Mouse (Mus musculus) left cerebral cortex, adult 2 months (tissue): ENCODE data around the gene Prg2. TPM values are rescaled to one million over a fixed set of nuclear protein-coding genes. Genes with fewer than 3 reads are reported as not detected.

ENCODE experiments used
- DNase-seq, 2 experiments: peaks; one replicate each; pipeline ENCODE4 v3.0.0; 2021 to 2022; ENCODE audit warnings: low spot score in 2 of 2, mixed read lengths in 1 of 2; ENCODE audit errors: extremely low spot score in 1 of 2
- H3K27ac ChIP-seq: fragments of 200-600 bp; 2 replicates; pipeline ENCODE4 v1.8.1; 2022
- H3K4me3 ChIP-seq: fragments of 200-600 bp; 2 replicates; pipeline ENCODE4 v1.8.1; 2022
- CTCF ChIP-seq: fragments of 200-600 bp; IDR thresholded peaks from 2 replicates; pipeline ENCODE4 v1.8.1; 2022; ENCODE audit warnings: antibody characterized with exemption, mild to moderate bottlenecking, moderate library complexity
- intact Hi-C: fragments of 180-260 bp; cut with DNase I; formaldehyde crosslinking; loops from one replicate; pipeline ENCODE4 v1.15.1; 2025
- total RNA-seq, 2 experiments: library from RNA; stranded (reverse); gene quantifications; 2 replicates each; pipeline ENCODE4 v1.2.3; 2021

Gene Prg2
- total RNA-seq, 2 experiments from 2014 or later: not detected

DNA sequence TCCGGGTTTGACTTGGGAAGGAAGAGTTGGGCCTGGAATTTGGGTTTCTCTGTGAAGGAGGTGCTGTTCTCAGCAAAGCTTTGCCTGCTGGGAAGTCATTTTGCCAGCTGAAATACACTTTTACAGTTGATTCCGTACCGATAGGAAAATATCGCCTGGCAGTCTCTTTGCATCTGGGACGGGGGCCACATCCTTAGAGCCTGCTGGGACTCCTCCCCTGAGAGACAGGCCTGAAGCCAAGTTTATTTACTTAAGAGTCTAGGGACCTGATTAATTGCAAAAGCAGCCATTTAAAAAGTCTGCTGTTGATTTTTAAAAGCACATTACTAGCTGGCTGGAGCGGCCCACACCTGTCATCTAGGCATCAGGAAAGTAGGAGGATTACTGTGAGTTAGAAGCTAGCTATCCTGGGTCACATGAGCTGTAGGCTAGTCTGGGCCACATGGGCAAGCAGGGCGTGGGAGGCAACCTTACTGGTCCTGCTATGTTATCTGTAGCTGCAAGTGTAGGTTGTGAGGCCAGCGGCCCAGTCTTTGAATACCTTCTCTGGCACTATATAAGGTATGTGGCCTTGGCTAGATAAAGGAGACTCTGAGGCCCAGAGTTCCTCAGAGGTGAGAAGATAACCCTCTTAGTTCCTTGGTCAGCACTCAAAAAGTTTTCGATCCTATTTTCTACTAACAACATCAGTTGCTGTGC is 31.8 kb downstream of the Prg2 start:
- no peak for DNase-seq
- intact Hi-C loops: loop anchor here (2.0 to 5.0 kb wide), 3 partner anchors 121 to 181 kb away; no protein-coding TSS in a partner anchor
- Histone ChIP-seq H3K27ac (no peak overlapping the region), H3K4me3 (no peak overlapping the region)
- TF ChIP-seq CTCF: no peak

DNA sequence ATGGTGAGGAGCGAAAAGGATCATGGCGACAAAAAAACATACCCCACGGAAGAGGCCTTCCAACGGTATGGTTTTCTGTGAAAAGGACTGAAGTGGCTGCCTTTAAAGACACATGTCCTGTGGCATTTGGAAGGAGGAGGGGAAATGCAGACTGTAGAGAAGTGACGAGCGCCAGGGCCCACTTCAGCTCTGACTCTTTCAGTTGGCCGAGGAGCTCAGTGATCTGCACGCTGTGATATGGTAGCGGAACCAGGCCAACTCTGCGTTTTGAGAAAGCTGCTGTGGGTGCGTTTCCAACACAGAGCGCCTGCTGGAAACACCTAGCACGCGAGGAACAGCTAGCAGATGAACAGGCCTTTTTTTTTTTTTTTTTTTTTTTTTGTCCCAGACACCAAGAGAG is 32.4 kb downstream of the Prg2 start:
- DNase-seq: no peak
- intact Hi-C loops: loop anchor here (2.0 to 5.0 kb wide), 2 partner anchors 165 to 182 kb away; no protein-coding TSS in a partner anchor
- no peak overlapping the region for H3K4me3 ChIP-seq
- H3K27ac ChIP-seq: no peak overlapping the region
- TF ChIP-seq CTCF: no peak

DNA sequence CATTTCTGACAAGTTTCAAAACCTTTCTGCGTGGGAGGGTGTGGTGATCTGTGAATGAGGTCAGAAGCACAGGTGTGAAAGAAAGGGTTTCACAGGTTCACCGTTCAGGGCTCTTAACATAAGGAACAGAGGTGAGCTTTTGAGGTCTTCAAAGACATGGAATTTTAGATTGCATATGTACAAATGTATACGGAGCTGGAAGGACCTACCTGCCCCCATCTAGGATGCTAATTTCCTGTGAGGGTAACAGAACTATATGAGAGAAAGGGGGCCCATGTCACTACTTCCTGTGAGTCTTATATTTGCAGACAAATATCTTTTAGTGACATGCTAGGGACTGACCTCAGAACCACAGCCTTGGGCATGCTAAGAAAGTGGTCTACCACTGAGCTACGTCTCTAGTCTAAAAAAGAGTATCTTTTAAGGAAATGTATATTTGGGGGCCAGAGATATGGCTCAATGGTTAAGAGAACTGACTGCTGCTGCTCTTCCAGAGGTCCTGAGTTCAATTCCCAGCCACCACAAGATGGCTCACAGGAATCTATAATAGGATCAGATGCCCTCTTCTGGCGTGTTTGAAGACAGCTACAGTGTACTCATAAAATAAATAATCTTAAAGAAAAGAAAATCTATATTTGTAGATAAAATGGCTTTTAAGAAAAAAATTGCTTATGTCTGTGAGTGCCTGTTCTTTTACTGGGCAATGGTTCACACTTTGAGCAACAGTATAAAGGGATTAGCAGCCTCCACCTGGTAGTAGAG is 33.7 kb downstream of the Prg2 start:
- intact Hi-C loops: loop anchor here (2.0 to 5.0 kb wide), 2 partner anchors 167 to 183 kb away; no protein-coding TSS in a partner anchor
- Histone ChIP-seq H3K4me3 (no peak overlapping the region), H3K27ac (no peak overlapping the region)
- no peak for DNase-seq
- TF ChIP-seq CTCF: peak; percentile 21

DNA sequence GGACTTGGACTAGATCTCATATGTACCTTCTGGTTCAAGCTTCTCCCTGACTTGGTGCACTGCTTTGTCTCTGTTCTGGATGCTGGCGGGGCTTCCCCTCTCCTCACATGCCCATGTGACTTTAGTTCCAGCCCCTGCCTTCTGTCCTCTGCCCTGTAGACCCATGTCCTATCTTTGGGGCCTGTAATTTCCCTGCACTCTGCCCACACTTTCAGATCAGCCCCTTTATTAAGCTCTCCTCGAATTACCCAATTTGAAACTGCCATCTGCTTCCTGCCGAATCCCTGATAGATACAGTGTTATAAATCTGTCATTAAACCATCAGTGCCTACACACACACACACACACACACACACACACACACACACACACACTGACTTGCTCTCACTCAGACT is 34.3 kb downstream of the Prg2 start:
- intact Hi-C loops: loop anchor here (5.0 kb wide), 1 partner anchor 167 kb away; no protein-coding TSS in a partner anchor
- Histone ChIP-seq H3K27ac (no peak overlapping the region), H3K4me3 (no peak overlapping the region)
- no peak for DNase-seq
- TF ChIP-seq CTCF: no peak

DNA sequence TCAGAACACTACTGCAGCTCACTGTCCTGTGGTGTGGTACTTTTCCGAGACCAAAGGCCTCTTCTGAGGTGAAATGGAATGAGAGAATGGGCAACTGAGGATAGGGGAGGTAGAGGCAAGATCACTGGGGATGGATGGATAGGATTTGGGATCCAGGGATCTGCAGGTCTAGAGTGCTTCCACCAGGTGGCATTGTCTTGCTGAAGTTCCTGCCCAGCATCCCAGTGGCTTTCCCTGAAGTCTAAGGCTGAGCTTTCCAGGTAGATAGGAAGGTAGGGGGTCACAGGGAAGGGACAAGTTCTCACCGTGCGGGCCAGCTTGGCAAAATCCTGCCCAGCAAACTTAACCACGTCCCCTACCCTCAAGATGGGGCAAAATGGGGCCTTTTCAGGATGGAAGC is 41.8 kb downstream of the Prg2 start:
- no peak for DNase-seq
- intact Hi-C loops: loop anchor here (5.0 kb wide), 3 partner anchors 225 to 1440 kb away; no protein-coding TSS in a partner anchor
- Histone ChIP-seq H3K4me3 (no peak overlapping the region), H3K27ac (no peak overlapping the region)
- peak; percentile 72 for TF ChIP-seq CTCF

DNA sequence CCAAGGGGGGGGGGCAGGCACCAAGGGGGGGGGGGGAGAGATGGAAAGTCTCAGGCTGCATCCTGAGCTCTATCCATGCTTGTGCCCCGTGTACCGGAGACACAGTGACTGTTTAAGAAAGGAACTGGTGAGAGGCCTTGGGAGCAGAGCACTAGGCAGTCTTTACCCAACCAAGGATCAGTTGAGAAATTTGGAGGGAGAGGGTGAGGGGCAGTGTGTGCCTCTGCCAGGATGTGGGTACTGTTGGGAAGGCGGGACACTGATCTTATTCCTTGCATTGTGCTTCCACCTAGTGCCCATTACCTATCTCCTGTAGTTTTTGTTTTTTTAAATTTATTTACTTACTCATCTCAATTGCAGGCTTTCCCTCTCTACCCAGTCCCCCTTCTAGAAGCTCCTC is 45.9 kb downstream of the Prg2 start:
- intact Hi-C loops: no loop called here
- Histone ChIP-seq H3K27ac (no peak overlapping the region), H3K4me3 (no peak overlapping the region)
- TF ChIP-seq CTCF: no peak
- DNase-seq: no peak

DNA sequence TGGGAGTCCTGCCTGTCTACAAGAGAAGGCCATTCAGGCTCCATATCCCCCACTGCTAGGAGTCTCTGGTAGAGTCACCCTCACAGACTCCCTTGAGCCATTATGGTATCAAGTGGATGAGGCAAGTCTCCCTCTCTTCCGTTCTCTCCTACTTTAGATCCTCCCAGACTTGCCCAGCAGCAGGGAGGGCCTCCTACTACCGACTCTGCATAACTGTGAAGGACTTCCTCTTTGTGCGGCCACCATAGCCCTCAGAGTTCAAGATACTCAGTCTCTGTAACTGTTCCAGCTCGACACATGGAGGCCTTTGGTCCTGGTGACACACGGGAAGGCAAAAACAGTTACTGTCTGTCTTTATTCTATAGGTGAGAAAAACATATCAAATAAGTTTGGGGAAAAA is 47.0 kb downstream of the Prg2 start:
- TF ChIP-seq CTCF: no peak
- intact Hi-C loops: no loop called here
- Histone ChIP-seq H3K4me3 (no peak overlapping the region), H3K27ac (no peak overlapping the region)
- DNase-seq: no peak

DNA sequence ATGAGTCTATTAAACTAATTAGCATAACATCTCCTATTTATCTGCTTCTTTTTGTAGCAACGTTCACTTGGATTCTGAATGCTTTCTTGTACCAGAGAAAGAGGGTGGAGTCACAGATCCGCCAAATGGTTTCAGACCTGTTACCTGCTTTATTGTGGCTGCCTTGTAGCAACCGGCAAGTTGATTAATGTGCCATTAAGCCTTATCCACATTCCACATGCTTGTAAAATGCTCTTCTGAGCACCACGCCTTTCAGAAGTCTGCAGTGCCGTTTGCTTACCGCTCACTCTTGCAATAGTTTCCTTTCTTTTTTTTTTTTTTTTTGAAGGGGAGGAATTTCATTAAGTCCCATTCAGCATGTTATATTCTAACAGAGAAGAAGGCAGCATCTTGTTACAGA is 49.6 kb downstream of the Prg2 start:
- Histone ChIP-seq H3K4me3 (no peak overlapping the region), H3K27ac (no peak overlapping the region)

DNA sequence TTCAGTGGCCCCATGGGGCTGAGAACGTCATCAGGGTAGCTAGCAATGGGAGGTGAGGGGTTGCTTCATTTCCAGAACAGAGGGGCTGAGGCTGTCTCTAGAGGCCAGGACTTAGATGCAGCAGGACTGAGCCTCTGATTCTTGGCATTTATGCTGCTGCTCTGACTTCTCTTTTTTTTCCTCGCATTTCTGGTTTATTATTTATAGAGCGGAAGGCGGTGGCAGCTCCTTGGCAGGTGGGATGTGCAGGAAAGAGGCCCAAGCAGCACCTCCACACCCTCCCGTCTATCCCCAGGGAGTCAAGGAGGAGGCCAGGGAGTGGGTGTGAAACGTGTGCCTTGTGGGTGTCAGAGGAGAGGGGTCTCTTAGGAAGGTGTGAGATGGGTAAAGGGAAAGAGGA is 50.7 kb downstream of the Prg2 start:
- no peak for TF ChIP-seq CTCF
- intact Hi-C loops: no loop called here
- Histone ChIP-seq H3K27ac (peak overlapping the region; percentile 7; the same call in 1 of the 2 replicates), H3K4me3 (no peak overlapping the region)
- DNase-seq: no peak

More for the DNA sequence above, 49.6 kb downstream of the Prg2 start:
- intact Hi-C loops: no loop called here
- DNase-seq: no peak
- no peak for TF ChIP-seq CTCF

DNA sequence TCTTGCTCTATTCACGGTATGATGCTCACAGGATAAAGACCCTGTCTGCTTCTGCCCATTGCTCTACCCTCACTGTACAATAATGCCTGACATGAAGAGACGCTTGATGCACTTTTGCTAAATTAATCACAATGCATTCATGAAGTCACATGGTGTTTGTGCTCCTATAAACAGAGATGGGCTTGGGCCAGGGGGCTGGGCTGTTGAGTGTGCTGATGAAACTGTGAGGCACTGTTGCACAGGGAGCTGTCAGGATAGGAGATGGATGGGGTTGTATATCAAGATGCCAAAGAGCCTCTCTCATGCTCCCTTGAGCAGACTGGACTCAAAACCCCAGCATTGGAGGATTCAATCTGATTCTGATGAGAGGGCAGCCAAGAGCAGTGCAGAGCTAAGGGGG is 52.9 kb downstream of the Prg2 start:
- H3K4me3 ChIP-seq: no peak overlapping the region
- intact Hi-C loops: no loop called here
- TF ChIP-seq CTCF: no peak
- DNase-seq: no peak
- H3K27ac ChIP-seq: no peak overlapping the region

Other genes with a start within 250 kb of the Prg2 start
- gene Ypel4, start 246.4 kb upstream of the Prg2 start, total RNA-seq: 100 to 1,000 TPM; 101 to 102 TPM
- gene Gm19426, start 236.8 kb upstream of the Prg2 start, total RNA-seq: 1 to 10 TPM; 2.0 to 2.4 TPM
- gene Serping1, start 205.0 kb upstream of the Prg2 start, total RNA-seq: 1 to 10 TPM; 5.3 to 8.4 TPM
- 1 to 10 TPM; 6.4 to 6.7 TPM for gene Ube2l6, start 181.6 kb upstream of the Prg2 start, total RNA-seq
- gene Smtnl1, start 157.8 kb upstream of the Prg2 start, total RNA-seq: not detected
- gene Timm10, start 153.5 kb upstream of the Prg2 start, total RNA-seq: 10 to 100 TPM; 49.1 to 51.3 TPM
- gene Slc43a1, start 141.6 kb upstream of the Prg2 start, total RNA-seq: under 1 TPM; 0.27 to 0.30 TPM
- 100 to 1,000 TPM in 1 of 2 experiments, 10 to 100 TPM in 1; 99.5 to 113 TPM for gene Rtn4rl2, start 93.8 kb upstream of the Prg2 start, total RNA-seq
- gene Slc43a3, start 43.9 kb upstream of the Prg2 start, total RNA-seq: under 1 TPM in 1 of 2 experiments, not detected in 1; 0.14 TPM
- gene Prg3, start 7.8 kb downstream of the Prg2 start, total RNA-seq: not detected
- 100 to 1,000 TPM; 106 to 111 TPM for gene Ssrp1, start 56.8 kb downstream of the Prg2 start, total RNA-seq
- 1 to 10 TPM; 2.0 to 2.6 TPM for gene P2rx3, start 57.0 kb downstream of the Prg2 start, total RNA-seq
- gene Tnks1bp1, start 67.6 kb downstream of the Prg2 start, total RNA-seq: 100 to 1,000 TPM; 130 to 148 TPM
- under 1 TPM; 0.30 to 0.38 TPM for gene Aplnr, start 155.8 kb downstream of the Prg2 start, total RNA-seq
- 10 to 100 TPM; 32.8 to 36.5 TPM for gene Lrrc55, start 216.7 kb downstream of the Prg2 start, total RNA-seq